Mouse (Mus musculus) cortical plate, adult 2 months (tissue): Measurements from ENCODE around the gene Uckl1. TPM values are rescaled to one million over a fixed set of nuclear protein-coding genes. Genes with fewer than 3 reads are reported as not detected.
A peak's percentile ranks its signal among the peaks of the same experiment; 100 is the strongest.

Experiments
- H3K27ac ChIP-seq: fragments of 200-500 bp; 2 replicates; pipeline ENCODE4 v1.5.1; 2012; ENCODE audit warnings: low read length, control low read depth, inconsistent platforms; ENCODE audit not compliant: insufficient read depth
- H3K4me1 ChIP-seq: fragments of 200-500 bp; 2 replicates; pipeline ENCODE4 v1.6.1; 2011; ENCODE audit warnings: low read length; ENCODE audit not compliant: control insufficient read depth, insufficient read depth
- H3K4me3 ChIP-seq: fragments of 200-500 bp; 2 replicates; pipeline ENCODE4 v1.5.1; 2011; ENCODE audit warnings: mild to moderate bottlenecking, low read length, control low read depth; ENCODE audit not compliant: insufficient read depth
- CTCF ChIP-seq: fragments of 200-500 bp; IDR thresholded peaks from 2 replicates; pipeline ENCODE4 v1.5.1; 2011; ENCODE audit warnings: mild to moderate bottlenecking, control low read depth, low read length; ENCODE audit not compliant: insufficient read depth; ENCODE audit errors: extremely low read depth
- POLR2A ChIP-seq: fragments of 200-500 bp; IDR thresholded peaks from 2 replicates; pipeline ENCODE4 v1.6.1; 2011; ENCODE audit warnings: mild to moderate bottlenecking, low read length, control low read depth; ENCODE audit not compliant: insufficient read depth; ENCODE audit errors: extremely low read depth
- polyA plus RNA-seq: library from polyadenylated mRNA; depleted of rRNA; stranded (reverse); fragments of >200 nt; gene quantifications from 2 replicates; pipeline ENCODE4 v1.2.3, GENCODE M21; 2012

Gene Uckl1
- polyA plus RNA-seq, 1 experiment = 120 TPM

DNA sequence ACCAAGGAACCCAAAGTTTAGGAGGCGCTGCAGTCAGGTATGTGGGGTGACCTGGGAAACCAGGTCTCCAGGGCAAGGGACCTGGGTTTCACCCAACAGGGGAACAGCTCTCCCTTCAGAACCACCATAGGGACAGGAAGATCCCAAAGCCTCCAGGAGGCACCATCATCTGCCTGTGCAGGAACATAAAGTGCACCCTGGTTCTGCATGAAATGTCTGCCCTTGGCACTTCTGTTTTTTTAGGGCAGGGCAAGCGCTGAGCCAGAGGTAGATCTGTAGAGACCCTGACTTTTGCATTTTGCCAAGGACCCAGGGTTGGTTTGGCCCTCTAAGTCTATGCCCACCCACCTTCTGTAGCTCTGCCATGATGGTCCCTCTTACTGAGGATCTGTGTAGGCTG lies 2.3 kb downstream of the Uckl1 start:
- H3K4me3 ChIP-seq = peak overlapping the region; percentile 54; the same call in 1 of the 2 replicates
- no peak for TF ChIP-seq POLR2A
- TF ChIP-seq CTCF = no peak
- no peak overlapping the region for H3K27ac ChIP-seq

DNA sequence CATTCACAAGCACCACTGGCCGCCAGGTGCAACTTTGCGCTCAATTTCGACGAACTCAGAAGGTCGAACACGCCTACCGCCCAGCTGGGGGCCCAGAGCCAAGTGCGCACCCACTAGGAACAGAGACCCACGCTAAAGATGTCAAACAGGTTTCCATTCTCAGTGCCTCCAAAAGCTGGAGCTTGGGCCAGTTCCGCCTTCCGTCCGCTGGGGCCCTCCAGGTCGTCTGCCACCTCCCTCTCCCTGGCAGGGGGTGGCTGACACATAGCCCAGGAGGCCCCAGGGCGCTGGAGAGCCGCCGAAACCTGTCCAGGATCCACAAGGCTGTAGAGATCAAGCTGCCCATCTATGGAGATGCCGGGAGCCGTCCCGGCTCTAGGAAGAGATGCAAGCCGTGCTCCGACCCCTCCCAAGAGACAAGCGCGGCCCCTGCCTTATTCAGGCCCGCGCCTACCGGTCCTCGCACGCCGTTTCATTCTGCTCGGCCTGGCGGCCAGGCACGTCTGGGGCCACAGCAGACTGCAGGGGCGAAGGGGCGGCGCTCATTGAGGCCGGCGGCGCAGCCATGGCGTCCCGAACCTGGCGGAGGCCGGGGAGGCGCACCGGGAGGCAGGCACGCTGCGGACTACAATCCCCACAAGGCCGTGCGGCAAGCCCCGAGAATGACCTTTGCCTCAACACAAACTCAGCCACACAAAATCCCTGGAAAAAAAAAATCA lies 3.1 kb downstream of the Uckl1 start:
- TF ChIP-seq CTCF (no peak), POLR2A (peak; percentile 63)
- H3K4me1 ChIP-seq = peaks cover 7% of the 10 kb centered on the region; the same call in 1 of the 2 replicates
- peak overlapping the region; percentile 86 for H3K27ac ChIP-seq
- peak overlapping the region; percentile 54 for H3K4me3 ChIP-seq

More for the DNA sequence above, 2.3 kb downstream of the Uckl1 start:
- peaks cover 7% of the 10 kb centered on the region; the same call in 1 of the 2 replicates for H3K4me1 ChIP-seq

DNA sequence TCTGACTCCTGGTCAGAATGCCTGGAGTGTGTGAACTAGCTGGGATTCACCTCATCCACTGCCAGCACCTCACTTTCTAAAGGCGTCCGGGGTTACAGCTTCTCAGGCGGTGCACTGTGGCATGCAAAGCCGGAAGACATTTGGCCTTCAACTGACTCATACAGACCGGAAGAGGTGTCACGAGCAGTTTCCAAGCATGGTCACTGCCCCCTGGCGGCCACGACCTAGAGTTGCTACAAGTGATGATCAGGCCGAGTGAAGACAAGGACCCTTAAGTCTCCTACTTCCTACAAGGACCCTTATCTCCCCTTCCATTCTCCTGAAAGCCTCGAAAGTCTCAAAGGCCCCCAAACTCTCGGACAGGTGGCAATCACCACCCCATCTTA lies 3.7 kb downstream of the Uckl1 start:
- TF ChIP-seq CTCF = peak; percentile 86
- peak; percentile 62 for TF ChIP-seq POLR2A
- peak overlapping the region; percentile 54 for H3K4me3 ChIP-seq
- H3K4me1 ChIP-seq = peaks cover 7% of the 10 kb centered on the region; the same call in 1 of the 2 replicates
- H3K27ac ChIP-seq = peak overlapping the region; percentile 86

DNA sequence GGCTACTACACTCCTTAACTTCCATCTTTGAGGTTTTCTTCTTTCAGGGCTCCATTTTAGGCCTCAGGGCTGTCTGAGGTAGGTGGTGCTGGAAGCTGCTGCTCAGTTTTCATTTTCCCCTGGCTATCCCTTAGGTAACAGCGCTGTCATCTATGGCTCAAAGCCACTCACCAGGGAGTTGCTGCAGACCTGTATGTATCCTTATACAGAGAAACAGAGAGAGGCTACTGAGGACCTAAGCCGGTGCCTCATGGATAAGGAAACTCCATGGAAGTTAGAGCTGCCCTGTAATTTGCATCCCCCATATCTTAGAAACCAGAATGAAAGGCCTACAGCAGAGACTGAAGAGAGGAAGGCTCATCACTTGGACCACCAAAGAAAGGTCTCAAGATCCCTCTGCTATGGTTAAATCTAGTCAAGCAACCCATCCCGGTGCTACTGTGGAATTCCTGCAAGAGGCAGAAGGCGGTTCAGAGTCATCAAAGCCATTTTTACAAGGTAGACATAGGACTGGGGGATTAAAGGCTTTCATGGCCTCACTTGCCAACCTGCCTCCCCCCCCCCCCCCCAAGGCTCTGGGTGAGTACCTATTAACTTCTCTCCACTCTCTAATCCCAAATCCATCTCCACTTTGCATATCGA lies 4.4 kb downstream of the Uckl1 start:
- Histone ChIP-seq H3K4me1 (peaks cover 7% of the 10 kb centered on the region; the same call in 1 of the 2 replicates), H3K27ac (no peak overlapping the region), H3K4me3 (peak overlapping the region; percentile 54)
- TF ChIP-seq POLR2A = no peak
- TF ChIP-seq CTCF = no peak

DNA sequence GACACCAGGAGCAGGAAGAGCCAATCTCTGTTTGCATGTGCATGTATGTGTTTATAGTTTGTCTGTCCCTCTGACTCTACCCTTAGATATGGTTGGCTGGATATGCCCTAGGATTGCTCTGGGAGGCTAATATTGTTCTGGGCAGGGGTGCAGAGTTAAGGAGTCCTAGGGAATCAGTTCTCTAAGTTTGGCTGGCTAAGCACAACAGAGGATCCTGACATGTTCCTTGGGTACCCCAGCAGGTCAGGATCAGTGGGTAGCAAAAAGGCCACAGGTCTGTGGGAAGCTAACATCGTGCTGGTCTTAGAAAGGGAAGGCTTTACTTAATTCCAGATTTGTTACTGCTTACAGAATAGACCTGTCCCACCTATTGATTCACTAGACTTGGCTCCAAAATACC lies 5.0 kb downstream of the Uckl1 start:
- TF ChIP-seq POLR2A (no peak), CTCF (no peak)
- H3K4me1 ChIP-seq = peaks cover 7% of the 10 kb centered on the region; the same call in 1 of the 2 replicates
- no peak overlapping the region for H3K27ac ChIP-seq
- no peak overlapping the region for H3K4me3 ChIP-seq

DNA sequence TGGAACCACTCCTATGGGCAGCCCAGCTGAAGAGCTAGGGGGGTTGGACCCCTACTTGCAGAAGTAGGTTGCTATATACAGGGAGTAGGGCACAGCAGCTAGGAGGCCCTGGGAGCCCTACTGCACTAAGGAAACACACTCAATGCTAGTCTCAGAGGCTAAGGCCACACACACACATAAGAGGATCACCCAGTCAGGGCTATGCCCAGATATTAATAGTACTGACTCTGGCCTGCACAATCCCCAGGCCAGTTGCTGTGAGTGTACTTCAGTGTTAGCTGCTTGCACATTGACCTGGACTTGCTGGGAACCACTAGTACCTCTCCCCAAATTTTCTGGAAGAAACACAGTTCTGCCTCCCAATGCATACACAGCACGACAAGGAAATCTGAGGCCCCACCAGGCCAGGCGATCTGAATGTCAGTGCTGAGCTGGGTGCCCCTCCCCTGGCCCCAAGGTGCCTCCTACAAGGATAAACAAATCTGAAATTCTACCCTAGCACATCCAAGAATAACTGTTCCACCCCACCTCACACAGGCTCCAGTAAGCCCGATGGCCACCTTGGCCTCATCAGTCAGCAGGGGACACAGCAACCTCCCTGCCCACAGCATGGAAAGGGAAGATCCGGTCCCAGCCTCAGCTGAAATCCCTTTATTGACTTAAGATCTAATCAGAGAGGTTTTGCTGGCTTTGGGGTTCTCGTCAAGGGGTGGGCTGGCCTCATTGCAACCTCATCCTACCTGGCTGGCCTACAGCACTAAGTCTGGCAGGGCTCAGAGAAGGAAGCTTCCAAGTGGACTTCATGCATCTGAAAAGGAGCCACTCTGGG lies 5.7 kb downstream of the Uckl1 start:
- TF ChIP-seq POLR2A = no peak
- no peak for TF ChIP-seq CTCF
- peaks cover 7% of the 10 kb centered on the region; the same call in 1 of the 2 replicates for H3K4me1 ChIP-seq
- H3K4me3 ChIP-seq = no peak overlapping the region
- no peak overlapping the region for H3K27ac ChIP-seq

DNA sequence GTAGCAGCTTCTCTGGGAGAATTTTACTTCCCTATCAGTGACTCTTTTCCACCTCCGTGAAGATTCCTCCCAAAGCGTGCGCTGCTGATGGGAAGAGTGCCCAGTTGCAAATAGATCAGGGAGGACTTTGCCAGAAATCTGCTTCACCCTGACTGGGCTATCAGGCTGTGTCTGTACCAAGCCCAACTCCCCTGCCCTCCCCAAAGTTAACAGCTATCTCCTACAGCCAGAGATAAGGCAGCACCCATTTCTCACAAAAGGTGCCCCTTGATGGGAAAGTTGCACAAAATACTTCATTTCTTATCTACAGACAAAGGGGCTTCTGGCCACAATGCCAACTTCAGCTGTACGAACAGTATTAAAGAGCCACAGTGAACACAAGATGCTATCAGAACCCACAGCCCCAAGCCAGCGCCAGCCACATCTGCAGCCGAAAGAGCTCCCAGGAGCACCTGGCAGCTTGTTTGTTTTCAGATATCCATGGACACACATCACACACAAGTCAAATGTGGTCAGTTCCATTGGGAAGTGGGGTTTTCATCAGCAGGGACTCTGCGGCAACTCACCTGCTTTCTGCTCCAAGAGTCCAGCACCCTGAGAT lies 6.6 kb downstream of the Uckl1 start:
- Histone ChIP-seq H3K4me1 (peaks cover 7% of the 10 kb centered on the region; the same call in 1 of the 2 replicates), H3K4me3 (no peak overlapping the region), H3K27ac (no peak overlapping the region)
- TF ChIP-seq CTCF (no peak), POLR2A (no peak)

DNA sequence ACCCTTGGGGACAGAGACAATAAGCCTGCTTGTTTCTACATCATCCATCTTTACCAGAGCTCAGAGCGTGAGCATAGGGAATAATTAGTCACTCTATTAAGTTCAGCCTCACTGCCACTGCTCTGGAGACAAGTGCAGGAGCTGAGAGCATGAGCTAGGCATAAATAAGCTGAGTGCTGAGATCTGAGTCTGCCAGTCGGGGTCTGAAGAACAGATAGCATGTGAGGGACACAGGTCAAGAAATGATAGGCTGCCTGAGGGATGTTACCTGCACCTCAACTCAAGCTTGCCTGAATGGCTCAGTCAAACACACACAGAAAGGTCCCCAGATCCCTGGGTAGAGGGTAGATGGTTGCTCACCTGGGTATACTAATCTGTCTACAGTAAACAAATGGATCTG lies 7.6 kb downstream of the Uckl1 start:
- no peak for TF ChIP-seq CTCF
- TF ChIP-seq POLR2A = no peak
- Histone ChIP-seq H3K27ac (no peak overlapping the region), H3K4me3 (no peak overlapping the region), H3K4me1 (peaks cover 7% of the 10 kb centered on the region; the same call in 1 of the 2 replicates)

DNA sequence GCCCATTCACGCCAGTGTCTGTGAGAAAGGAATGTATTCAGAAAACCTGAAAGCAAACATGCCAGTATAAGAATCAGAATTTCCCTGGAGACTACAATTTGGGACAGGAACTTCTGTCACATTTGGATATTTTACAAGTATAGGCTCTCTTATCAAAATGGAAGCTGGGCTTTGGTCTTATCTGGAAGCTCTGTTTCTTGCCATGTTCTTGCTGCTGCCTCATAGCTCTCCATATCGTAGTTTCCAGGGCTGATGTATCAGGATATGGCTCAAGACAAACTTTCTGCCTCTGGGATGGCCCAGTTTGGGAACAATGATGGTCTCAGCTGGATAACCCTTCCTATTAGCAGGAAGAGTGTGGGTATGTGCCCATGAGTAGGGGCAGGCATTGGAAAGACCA lies 8.1 kb downstream of the Uckl1 start:
- TF ChIP-seq POLR2A (no peak), CTCF (no peak)
- no peak overlapping the region for H3K4me3 ChIP-seq
- peaks cover 7% of the 10 kb centered on the region; the same call in 1 of the 2 replicates for H3K4me1 ChIP-seq
- H3K27ac ChIP-seq = no peak overlapping the region
